Mouse (Mus musculus) heart, adult 2 months (tissue): Measurements from ENCODE around the gene Tmem212. TPM values are rescaled to one million over a fixed set of nuclear protein-coding genes. Genes with fewer than 3 reads are reported as not detected.

Experiments
- DNase-seq, 2 experiments: peaks; one replicate each; pipeline ENCODE4 v3.0.0; 2021
- H3K27ac ChIP-seq: fragments of 200-600 bp; 2 replicates; pipeline ENCODE4 v1.8.1; 2022
- H3K27me3 ChIP-seq: fragments of 200-500 bp; 2 replicates; pipeline ENCODE4 v1.6.1; 2012; ENCODE audit warnings: mild to moderate bottlenecking, low read length, inconsistent platforms, mixed read lengths; ENCODE audit not compliant: control insufficient read depth, insufficient read depth
- H3K36me3 ChIP-seq: fragments of 200-500 bp; 2 replicates; pipeline ENCODE4 v1.6.1; 2012; ENCODE audit warnings: low read length, inconsistent platforms; ENCODE audit not compliant: control insufficient read depth, insufficient read depth
- H3K4me1 ChIP-seq: fragments of 200-500 bp; 2 replicates; pipeline ENCODE4 v1.6.1; 2011; ENCODE audit warnings: low read length; ENCODE audit not compliant: control insufficient read depth, insufficient read depth
- H3K4me3 ChIP-seq: fragments of 200-600 bp; 2 replicates; pipeline ENCODE4 v1.8.1; 2022
- H3K79me2 ChIP-seq: fragments of 200-500 bp; replicated peaks from 2 replicates; pipeline ENCODE4 v1.6.1; 2012; ENCODE audit warnings: mild to moderate bottlenecking, inconsistent platforms, low read length, moderate library complexity, mixed read lengths; ENCODE audit not compliant: control insufficient read depth, insufficient read depth
- H3K9ac ChIP-seq: fragments of 200-500 bp; 2 replicates; pipeline ENCODE4 v1.6.1; 2012; ENCODE audit warnings: low read depth, mild to moderate bottlenecking, control low read depth, inconsistent platforms, low read length, mixed read lengths
- CTCF ChIP-seq: fragments of 200-600 bp; IDR thresholded peaks from 2 replicates; pipeline ENCODE4 v1.8.1; 2022; ENCODE audit warnings: antibody characterized with exemption, mild to moderate bottlenecking, moderate library complexity
- EP300 ChIP-seq: fragments of 200-500 bp; IDR thresholded peaks from 2 replicates; pipeline ENCODE4 v1.6.1; 2011; ENCODE audit warnings: low read depth, low read length, control low read depth; ENCODE audit not compliant: insufficient read depth
- POLR2A ChIP-seq: fragments of 200-500 bp; IDR thresholded peaks from 2 replicates; pipeline ENCODE4 v1.6.1; 2011; ENCODE audit warnings: mild to moderate bottlenecking, low read depth, low read length, control low read depth; ENCODE audit not compliant: insufficient read depth
- WGBS: fragments of 180-500 bp; shearing (Covaris S2); methylation state at CpG from one replicate; pipeline ENCODE4 v1.1.7; 2018; 5-methylcytosine and 5-hydroxymethylcytosine counted together
- intact Hi-C: fragments of 180-260 bp; cut with DNase I; formaldehyde crosslinking; loops from one replicate; pipeline ENCODE4 v1.15.1; 2025
- polyA plus RNA-seq: library from polyadenylated mRNA; depleted of rRNA; stranded (reverse); fragments of >200 nt; gene quantifications from 2 replicates; pipeline ENCODE4 v1.2.3, GENCODE M21; 2012; rRNA removed
- total RNA-seq, 2 experiments: library from RNA; stranded (reverse); gene quantifications; 2 replicates each; pipeline ENCODE4 v1.2.3; 2021

Tmem212 gene
- total and polyA plus RNA-seq, 3 experiments: 4.9 TPM; not detected in 2

DNA sequence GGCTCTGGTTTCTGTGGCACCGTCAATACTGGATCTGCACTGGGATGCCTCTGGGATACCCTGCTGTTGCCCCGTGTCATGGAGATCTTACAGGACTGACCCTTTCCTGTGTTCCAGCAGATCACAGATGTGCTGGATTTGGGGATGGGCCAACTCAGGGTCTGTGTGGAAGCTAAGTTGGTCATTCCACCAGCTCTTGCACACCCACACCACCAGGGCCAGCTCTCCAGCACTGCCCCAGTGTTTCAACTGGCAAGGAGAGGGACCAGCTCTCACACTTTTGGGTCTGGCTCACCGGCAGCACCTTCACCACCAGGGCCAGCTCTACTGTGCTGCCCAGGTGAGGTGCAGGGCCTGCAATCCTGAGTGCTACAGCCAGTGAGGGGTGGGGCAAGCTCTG is 68.9 kb downstream of the Tmem212 start:
- 88% methylated on average over 3 of the region's 3 CpGs for WGBS

GRCm38 (mm10) chr3:27825985-27826384 is 70.2 kb downstream of the Tmem212 start:
- Histone ChIP-seq H3K27me3 (no peaks in the 10 kb centered on the region), H3K27ac (no peak overlapping the region), H3K79me2 (no peaks in the 10 kb centered on the region), H3K36me3 (no peaks in the 10 kb centered on the region), H3K4me3 (no peak overlapping the region), H3K4me1 (no peaks in the 10 kb centered on the region), H3K9ac (no peak overlapping the region)
- no peak for TF ChIP-seq CTCF
- no peak for TF ChIP-seq POLR2A
- no peak for TF ChIP-seq EP300
- 91% methylated on average over 4 of the region's 4 CpGs for WGBS
- intact Hi-C loops: no loop called here
- no peak for DNase-seq

More for the DNA sequence above, 68.9 kb downstream of the Tmem212 start:
- H3K4me1 ChIP-seq: no peaks in the 10 kb centered on the region
- H3K4me3 ChIP-seq: no peak overlapping the region
- no peaks in the 10 kb centered on the region for H3K36me3 ChIP-seq
- H3K9ac ChIP-seq: no peak overlapping the region
- H3K79me2 ChIP-seq: no peaks in the 10 kb centered on the region
- intact Hi-C loops: no loop called here
- no peak for DNase-seq
- no peak for TF ChIP-seq EP300
- no peak for TF ChIP-seq POLR2A
- TF ChIP-seq CTCF: no peak
- no peak overlapping the region for H3K27ac ChIP-seq
- H3K27me3 ChIP-seq: no peaks in the 10 kb centered on the region

Other genes with a start within 250 kb of the Tmem212 start
- 10 to 100 TPM; 52.1 to 57.4 TPM for gene Fndc3b, start 185.1 kb downstream of the Tmem212 start, total RNA-seq
- gene Fndc3b, start 185.1 kb downstream of the Tmem212 start, polyA plus RNA-seq: 15.3 and 24.7 TPM in 2 replicates
- 10 to 100 TPM; 11.4 to 11.8 TPM for gene Pld1, start 42.3 kb upstream of the Tmem212 start, total RNA-seq
- 4.0 and 6.0 TPM in 2 replicates for gene Pld1, start 42.3 kb upstream of the Tmem212 start, polyA plus RNA-seq